Mouse (Mus musculus) embryo, embryonic 10.5 days (tissue): ENCODE results near the gene Rasal2.

Source experiments
- DNase-seq: peaks from one replicate; pipeline ENCODE4 v3.0.0-alpha.2; 2015; ENCODE audit warnings: low spot score

The Rasal2 gene

DNA sequence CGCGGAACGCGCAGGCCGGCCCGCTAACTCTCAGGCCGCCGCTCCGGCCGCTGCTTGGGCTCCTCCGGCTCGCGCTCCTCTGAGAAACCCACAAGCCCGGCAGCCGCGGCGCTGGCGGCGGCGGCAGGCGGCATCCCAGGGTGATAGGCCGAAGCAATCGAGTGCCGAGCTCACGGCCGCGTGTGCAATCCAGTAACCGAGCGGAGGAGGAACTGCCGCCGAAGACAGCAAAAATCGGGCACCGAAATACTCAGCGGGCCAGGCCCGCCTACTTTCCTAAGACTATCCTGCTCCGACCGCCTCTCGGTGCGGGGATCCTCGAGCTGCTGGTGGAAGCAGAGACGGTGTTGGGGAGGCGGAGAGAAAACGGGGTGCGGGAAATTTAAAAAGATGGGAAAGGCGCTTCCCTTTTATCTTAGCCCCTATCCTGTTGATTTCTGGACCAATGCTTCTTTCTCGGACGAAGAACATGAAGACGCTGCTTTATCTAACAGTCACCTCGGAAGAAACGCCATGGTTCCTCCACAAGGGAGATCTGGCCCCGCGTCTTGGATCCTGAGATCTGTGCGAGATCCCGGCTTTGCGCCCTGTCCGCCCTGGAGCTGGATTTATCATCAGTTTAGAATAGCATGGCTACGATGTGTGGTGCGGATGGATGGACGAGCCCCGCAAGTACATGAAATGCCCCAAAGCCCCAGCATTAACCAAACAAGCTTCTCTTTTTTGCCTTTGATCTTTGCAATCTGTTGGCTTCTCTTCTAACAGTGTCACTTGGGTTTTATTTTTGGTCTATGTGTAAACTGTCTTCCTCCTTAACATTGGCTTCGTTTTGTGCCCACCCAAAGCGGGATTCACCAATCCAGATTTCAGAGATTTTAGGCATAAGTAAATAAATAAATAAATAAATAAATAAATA is at the start of gene Rasal2:
Rasal2 (minus strand) TSS at position 142 of the 916 bp plus-strand sequence.
- DNase-seq: peak; percentile 97

DNA sequence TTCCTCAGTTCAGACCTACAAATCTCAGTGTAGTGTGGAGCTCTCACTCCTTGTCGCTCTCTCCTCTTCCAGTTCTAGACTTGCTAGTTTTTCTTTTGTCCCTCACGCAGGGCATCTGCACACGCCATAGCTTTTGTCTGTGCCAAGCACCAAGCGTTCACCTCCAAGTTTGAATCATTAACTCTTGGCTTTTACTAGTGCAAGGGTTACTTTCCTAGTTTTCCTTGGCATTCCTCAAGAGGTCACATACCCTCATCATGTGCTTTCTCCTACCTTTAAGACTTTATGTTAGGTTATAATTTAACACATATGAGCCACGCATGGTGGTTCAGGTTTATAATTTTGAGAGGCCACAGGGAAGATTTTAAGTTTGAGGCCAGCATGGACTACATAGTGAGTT is 48.9 kb upstream of the Rasal2 start:
- DNase-seq: no peak

DNA sequence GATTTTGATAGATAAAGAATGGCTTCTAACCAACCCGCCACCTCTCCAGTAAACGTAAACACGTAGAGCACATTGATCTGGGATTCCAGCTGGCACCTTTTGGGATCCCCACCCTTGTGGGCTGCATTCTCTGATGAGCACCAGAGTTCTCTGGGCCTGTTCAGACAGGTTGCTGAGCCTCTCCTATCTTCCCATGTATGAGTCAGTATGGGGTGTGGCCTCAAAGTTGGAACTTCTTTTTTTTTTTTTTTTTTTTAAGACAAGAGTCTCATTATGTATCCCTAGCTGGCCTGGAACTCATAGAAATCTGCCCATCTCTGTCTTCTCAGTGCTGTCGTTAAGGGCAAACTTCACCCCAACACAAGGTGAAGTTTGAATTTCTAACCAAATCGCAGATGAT is 47.5 kb upstream of the Rasal2 start:
- DNase-seq: no peak

DNA sequence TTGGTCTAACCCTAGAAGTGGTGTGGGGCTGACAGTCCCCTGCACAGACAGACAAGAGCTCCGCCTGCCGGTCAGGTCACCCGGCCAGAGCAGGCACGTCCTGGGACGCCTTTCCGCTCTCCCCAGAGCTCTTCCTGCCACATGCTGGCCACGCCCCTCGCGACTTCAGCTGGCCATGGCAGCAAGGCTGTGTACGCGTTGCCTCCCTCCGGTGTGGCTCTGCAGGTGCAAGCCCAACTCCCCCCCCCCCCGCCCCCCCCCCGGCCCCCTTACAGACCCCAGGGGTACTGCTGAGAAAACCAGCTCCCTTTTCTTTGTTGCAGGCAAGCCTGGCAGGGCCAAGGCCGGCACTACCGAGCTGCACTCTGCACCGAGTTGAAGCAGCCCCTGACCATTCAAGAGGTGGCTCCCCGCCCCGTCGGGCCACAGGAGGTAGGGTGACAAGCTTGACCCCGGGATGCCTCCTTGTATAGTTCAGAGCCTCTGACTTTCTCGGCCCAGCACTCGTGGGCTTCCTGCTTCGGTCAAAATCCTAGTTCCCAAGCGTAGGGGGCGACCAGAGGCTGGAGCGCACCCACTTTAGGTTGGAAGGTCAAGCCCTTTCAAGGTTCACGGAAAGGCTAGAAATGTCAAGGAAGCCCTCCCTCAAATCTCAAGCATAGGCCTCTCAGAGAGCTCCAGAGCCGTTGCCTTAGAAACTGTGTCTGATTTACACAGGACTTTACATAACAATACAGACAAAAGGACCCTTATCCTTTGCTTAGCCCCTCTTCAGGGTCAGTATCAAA is 46.2 kb upstream of the Rasal2 start, which contains the start of gene Cryzl2:
Cryzl2 (plus strand) TSS at position 157 of the 788 bp plus-strand sequence.
- DNase-seq: peak; percentile 93

DNA sequence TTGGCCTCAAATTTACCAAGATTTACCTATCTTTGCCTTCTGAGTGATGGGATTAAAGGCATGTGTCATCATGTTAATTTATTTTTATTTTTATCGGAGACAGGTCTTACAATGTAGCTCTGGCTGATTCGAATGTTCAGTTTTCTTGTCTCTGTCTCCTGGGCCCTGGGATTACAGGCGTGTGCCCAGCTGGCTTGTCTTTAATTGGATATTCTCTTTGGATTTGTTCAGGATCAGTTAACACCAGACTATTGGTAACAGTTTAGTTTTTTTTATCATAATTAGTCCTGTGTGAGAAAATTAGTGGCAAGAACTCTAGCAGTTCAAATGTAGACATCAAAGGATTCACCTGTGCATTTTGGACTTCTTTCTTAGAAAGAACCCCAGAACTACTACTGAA is 45.4 kb upstream of the Rasal2 start:
- no peak for DNase-seq

DNA sequence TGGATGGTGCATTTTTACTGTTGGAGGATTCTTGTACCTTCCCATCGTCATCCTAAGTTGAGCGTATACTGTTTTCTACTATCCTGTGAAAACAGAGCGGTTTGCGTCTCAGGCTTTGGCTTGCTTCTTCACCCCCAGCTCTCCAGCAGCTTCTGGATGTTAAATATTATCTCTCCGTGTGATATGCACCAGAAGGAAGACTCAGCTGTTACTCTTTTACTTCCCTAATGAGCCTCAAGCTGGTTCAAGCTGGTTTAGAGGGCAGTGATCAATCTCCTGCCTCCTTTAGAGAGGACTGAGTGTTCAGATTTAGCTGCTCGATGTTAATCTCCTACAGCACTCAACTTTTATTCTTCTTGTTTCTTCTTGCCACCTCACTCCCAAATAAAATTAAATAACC is 42.5 kb upstream of the Rasal2 start:
- DNase-seq: no peak

DNA sequence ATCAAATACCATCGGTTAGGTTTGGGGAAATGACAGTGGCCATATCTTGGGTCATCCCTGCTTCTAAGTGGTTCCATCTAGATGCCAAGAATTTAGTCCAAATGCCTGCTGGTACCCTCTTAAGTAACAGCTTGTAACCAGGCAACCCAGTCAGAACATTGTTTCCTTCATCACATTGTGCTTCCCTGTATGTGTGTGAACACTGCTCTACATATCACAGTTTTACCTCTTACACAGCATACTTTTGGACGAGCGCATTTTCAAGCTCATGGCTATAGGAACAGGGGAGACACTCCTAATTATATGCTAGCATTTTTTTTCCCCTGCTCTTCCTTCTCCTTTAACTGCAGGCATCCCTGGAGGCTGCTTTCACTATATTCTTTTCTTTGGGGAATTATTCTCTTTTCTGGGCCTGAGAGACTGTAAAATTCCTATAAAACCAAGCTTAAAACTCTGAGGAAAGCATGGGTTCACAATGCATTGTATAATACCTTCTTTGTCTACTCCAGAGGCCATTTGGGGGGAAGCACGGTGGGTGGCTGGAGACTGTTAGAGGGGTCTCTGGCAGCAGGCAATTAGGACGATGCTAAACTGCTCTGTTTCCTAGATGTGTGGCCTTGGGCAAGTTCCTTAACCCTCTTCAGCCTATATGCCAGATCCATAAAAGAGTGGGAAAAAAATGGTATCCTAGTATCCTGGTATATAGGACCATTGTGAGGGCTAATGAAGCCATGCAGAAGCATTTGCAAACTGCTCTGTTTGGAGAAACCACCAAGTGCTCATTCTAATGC is 40.6 kb upstream of the Rasal2 start:
- DNase-seq: peak; percentile 55

DNA sequence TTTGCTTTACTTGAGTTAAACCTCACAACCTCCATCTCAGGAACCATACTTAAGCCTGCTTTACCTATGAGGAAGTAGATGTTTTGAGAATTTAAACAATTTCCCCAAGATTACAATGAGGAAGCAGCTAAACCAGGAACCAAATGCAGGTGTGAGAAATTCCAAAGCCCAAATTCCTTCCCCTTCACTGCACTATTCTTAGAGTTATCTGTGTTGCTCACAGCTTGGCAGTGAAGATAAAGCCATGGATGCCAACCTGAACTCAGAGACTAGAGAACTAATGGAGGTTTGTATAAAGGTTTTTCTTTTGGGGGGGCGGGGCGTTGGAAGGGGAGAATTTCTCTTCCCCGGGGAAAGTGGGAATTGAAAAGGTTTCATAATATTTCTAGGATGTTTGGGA is 39.9 kb upstream of the Rasal2 start:
- no peak for DNase-seq

DNA sequence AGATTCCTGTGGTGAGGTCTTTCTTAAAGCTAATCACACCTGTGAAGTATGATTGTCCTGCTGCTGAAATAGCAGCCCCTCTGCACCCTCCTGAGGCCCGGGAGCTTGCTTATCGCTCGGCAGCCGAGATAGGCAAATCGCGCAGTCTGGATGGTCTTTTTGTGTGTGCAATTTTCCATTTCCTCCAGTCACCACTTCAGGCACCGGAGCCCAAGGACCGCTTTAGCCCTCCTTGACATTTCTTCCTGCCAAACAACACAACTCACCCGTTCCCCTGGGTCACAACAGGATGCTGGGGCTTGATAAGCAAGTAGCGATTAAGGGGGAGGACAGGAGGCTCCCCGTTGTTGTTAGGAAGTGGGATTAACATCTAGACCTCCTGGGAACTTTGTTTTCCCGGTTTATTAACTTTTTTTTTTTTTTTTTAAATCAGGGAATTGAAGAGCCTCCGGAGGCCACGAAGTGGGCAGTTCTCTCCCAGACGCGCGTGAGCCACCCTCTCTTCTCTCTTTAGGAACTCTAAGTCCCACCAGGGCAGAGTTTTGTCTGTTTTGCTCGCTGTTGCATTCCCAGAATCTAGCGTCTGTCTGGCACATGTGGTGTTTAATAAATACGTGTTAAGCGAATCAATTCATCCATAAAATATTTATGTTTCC is 37.7 kb upstream of the Rasal2 start:
- DNase-seq: peak; percentile 62

DNA sequence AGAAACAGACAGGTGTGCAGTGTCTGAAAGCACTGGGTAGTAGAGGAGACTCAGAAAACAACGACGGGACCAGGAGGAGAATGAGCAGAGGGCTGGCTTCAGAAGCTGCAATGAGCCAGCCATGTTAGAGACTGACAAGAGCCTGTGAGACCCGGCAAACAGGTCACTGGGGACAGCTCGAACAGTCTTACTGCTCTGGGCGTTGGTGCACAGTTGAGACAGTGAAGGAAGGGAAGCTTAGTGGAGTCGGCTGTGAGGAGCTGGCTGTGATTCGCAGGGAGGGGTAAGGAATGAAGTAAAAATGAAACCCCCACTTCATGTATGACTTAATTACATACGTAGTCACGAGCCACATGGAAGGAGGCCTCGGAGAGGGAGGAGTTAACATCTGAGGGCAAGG is 37.1 kb upstream of the Rasal2 start:
- DNase-seq: no peak

DNA sequence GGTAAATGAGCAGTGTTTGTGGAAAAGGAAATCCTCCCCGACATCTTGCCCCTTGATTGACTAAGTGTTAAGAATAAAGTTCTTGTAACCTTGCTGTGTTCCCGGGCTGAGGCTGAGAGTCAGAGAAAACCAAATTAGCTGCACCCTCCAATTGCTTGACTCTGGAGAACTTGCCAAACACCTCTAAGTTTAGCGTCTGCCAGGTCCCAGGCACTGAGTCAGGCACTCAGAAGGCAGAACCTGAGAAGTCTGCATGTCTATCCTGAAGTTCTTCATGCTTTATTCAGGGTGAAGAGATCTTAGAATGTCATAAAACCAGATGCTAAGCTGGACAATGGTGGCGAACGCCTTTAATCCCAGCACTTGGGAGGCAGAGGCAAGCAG is 36.4 kb upstream of the Rasal2 start:
- no peak for DNase-seq

DNA sequence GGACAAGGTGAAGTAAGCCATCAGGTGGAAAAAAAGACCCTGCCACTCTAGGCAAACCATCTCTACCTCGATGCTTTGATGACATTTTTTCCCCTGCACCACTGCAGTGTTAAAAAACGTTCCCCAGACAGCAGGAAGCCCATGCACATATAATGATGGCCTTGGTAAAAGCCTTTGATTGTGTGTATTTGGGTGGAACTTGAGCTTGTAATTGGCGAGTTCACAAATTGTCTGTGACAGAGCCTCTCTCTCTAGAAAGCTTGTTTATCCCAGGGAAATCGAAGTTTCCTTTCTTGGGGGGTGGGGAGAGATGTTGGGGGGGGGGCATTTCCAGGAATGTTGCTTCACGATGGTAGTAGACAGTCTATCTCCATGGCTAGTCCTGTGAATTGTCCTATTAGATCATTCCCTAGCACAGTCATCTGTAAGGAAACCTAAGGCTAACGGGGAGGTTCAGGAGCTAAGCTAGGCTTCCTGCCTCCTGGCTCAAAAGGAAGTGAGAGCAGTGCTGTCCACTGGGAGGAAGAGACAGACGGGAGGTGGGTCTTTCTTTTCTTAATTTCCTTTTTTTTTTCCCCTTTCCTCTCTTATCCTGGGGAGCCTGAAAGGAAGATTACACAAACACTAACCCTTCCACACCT is 35.9 kb upstream of the Rasal2 start:
- no peak for DNase-seq

DNA sequence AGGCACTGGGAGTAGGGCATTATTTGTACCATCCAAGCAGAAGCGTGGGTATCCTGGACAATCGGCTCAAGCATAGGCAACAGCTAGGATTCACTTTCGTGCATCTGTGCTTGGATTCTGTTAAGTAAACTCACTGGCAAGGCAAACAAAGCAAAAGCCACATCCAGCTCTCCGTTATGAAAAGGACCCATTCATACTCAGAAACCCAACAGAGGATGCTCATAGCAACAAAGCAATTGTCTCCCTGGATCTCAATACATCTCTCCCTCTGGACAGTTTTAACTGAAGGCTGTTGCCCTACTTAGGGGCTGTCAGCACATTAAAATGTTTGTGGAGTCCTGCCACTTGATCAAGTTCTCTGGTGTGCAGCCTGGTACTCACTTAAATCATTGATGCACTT is 34.7 kb upstream of the Rasal2 start:
- DNase-seq: no peak

DNA sequence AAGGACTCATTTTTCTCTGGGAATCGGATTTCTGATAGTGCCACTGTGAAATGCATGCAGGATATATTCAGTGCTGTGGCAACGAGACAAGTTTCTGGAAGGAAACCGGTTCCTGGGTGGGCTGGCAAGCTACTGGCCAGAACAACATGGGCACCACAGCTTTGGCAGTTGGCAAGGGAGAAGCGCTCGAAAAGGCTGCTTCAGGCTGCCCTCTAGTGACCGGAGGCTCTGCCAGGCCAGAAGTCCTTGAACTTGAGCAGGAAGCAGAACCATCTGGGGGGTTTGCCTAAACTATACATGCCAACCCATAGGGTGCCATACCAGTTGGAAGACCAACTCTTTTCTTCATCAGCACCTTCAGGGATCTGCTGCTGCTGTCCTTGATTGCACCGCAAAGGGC is 33.9 kb upstream of the Rasal2 start:
- no peak for DNase-seq

DNA sequence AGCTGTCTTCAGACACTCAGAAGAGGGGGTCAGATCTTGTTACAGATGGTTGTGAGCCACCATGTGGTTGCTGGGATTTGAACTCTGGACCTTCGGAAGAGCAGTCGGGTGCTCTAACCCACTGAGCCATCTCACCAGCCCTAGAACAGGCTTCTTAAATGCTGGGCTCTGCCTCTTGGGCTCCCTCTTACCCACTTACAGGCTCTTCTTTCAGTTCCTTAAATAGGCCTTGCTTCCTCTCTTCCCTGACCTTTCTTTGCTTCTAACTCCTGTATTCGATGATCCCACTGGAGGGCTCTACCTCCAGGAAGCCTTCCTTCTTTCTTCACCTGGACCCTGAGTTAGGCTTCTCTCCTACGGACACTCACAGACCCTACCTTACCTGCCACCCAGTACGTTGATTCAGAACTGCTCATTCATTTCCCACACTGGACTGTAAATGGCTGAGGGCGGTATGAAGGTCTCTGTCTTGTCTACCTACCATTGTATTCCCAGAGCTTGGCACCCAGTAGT is 33.1 kb upstream of the Rasal2 start:
- no peak for DNase-seq

DNA sequence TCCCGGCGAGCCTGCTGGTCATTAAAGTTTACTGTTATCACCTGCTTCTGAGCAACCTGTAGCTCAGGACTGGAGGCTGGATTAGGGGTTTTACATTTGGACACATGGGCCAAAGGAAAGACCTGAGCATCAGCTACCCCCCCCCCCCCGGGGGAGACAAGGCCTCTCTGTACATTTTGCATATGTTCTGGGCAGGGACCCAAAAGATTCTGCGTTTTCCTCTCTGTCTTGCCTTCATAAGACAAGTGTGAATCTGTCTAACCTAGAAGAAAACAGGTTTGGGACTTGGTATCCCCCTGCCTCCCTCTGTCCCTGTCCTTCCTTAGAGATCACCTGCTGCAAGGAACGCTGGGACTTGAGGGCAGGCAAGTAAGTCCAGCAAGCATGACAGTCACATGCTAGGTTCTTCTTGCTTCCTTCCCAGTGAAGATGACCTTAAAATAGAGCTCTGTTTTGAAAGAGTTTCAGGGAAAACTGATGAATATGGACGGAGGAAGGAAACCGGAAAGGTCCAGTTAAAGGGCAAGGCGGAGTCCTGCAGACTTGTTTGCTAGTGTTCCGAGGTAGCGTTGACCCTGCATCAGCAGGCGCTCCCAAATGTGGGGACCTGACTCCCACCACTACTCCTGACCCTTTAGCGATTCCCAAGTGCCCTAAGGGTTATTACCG is 32.4 kb upstream of the Rasal2 start:
- DNase-seq: no peak

DNA sequence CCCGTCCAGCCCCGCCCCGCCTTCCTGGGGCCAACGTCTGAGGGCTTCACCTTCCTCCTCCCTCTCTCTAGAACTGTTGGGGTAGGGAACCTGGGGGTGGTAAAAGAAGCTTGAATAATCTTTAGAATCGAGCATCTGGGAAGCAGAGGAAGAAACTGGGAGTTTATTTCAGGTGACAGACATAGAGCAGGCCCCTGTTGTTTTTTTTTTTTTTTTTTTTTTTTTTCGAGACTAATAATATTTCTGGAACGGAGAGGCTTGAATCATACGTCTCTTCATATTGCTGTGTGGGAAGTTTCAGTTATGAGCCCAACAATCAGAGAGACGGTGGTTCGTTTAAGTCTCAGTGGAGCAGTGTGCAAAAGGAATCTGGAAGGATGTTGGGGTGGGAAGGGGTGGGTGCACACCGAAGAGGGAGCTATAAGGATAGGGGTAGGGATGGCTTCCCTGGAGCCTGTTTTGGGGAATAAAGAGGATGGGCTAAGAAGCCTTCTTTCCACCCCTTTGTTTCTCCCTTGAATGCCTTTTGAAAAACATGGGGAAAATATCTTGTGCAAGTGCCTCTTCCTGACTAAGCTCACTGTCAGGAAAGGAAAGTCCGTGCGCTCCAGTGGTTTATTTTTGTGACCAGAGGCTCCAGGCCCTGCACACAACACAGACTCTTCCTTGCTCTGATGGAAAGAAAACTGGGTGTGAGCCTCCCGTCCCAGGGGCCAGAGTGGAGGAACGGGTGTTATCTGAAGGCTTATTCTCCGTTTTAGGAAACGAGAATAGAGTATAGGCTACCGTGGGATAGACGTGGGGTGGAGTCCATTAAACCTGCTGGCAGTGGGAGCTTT is 31.5 kb upstream of the Rasal2 start:
- DNase-seq: no peak

DNA sequence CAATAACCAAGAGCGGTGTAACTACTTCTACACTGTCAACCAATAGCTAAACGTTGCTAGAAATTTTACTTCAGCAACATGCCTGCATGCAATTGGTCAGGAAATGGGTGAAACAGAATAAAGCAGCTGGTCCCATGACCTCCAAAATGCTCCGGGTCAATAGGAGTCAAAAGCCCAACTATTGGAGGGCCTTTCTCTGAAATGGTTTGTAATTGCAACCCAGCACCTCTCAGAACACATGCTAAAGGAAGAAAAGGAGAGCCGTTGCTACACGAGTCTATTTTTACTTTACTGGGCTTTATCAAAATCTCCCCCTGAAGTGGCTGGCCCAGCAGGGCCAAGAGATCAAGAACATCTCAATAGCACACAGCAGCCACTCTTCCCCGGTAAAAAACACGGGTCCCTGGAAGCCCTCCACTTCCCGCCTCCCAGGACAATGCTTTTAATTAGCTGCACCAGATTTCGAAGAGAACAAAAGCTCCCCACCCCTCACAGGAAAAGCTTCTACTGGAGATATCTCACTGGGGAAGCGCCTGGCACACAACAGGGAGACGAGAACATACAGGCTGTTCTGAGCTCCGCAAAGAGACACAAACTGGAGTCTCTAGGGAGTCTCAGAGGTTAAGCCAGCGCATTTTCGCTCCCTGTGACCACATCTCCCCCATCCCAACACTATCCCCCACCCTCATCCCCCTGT is 30.8 kb upstream of the Rasal2 start:
- peak; percentile 63 for DNase-seq
